Mouse (Mus musculus) skeletal muscle tissue, adult 2 months (tissue): Measurements from ENCODE around the gene Clpp.

Experiments
- DNase-seq: peaks from one replicate; pipeline ENCODE4 v3.0.0-alpha.2; 2012; ENCODE audit warnings: low read depth, low spot score

Gene Clpp

GRCm38 (mm10) chr17:56990115-56990746 is at the start of gene Clpp:
Clpp (plus strand) TSS chr17:56990305.
- DNase-seq = peak; percentile 90

- peak; percentile 44 for DNase-seq
Observed at GRCm38 (mm10) chr17:56950915-56951314, 39.2 kb upstream of the Clpp start.

GRCm38 (mm10) chr17:56952639-56953038 is 37.5 kb upstream of the Clpp start:
- DNase-seq = no peak

- DNase-seq = no peak
Observed at GRCm38 (mm10) chr17:56954871-56955270, 35.2 kb upstream of the Clpp start.

GRCm38 (mm10) chr17:56957763-56958429 is 32.2 kb upstream of the Clpp start:
- DNase-seq = peak; percentile 7

- no peak for DNase-seq
Observed at GRCm38 (mm10) chr17:56958667-56959066, 31.4 kb upstream of the Clpp start.

GRCm38 (mm10) chr17:56961880-56962279 is 28.2 kb upstream of the Clpp start:
- DNase-seq = no peak

- no peak for DNase-seq
Observed at GRCm38 (mm10) chr17:56962642-56963405, 27.3 kb upstream of the Clpp start.

- DNase-seq = no peak
Observed at GRCm38 (mm10) chr17:56963646-56964045, 26.5 kb upstream of the Clpp start.

GRCm38 (mm10) chr17:56969321-56969720 is 20.8 kb upstream of the Clpp start:
- DNase-seq = no peak

- no peak for DNase-seq
Observed at GRCm38 (mm10) chr17:56970081-56970480, 20.0 kb upstream of the Clpp start.

GRCm38 (mm10) chr17:56973956-56974707 is 16.0 kb upstream of the Clpp start:
- DNase-seq = no peak

- no peak for DNase-seq
Observed at GRCm38 (mm10) chr17:56974708-56975240, 15.3 kb upstream of the Clpp start.

- no peak for DNase-seq
Observed at GRCm38 (mm10) chr17:56975391-56975790, 14.7 kb upstream of the Clpp start.

- DNase-seq = no peak
Observed at GRCm38 (mm10) chr17:56976531-56977390, 13.3 kb upstream of the Clpp start.

GRCm38 (mm10) chr17:56979524-56979923 is 10.6 kb upstream of the Clpp start:
- DNase-seq = no peak

- no peak for DNase-seq
Observed at GRCm38 (mm10) chr17:56981049-56981448, 9.1 kb upstream of the Clpp start.

- no peak for DNase-seq
Observed at GRCm38 (mm10) chr17:56982013-56982412, 8.1 kb upstream of the Clpp start, which contains the start of gene Acer1. Acer1 (minus strand) TSS chr17:56982126.

GRCm38 (mm10) chr17:56984886-56985285 is 5.2 kb upstream of the Clpp start:
- no peak for DNase-seq

- DNase-seq = no peak
Observed at GRCm38 (mm10) chr17:56985656-56986055, 4.4 kb upstream of the Clpp start.
